Mouse (Mus musculus) forebrain, embryonic 13.5 days (tissue): ENCODE measurements at regions not wholly inside any gene's neighbourhood (a gene's known extent, or its start where the extent isn't known, plus 50 kb on each side); places are given as distances from the start of the nearest gene placed in this dataset.

Source experiments
- ATAC-seq: fragments of 200-750 bp; cut with Nextera tagmentation; 2 replicates; pipeline ENCODE4 v1.8.0; 2017
- H3K27ac ChIP-seq: fragments of 300-500 bp; sonication (generic); 2 replicates; pipeline ENCODE4 v1.5.1; 2015; ENCODE audit warnings: inconsistent platforms, mild to moderate bottlenecking, moderate library complexity
- H3K27me3 ChIP-seq: fragments of 300-500 bp; sonication (generic); 2 replicates; pipeline ENCODE4 v1.6.1; 2015; ENCODE audit warnings: mild to moderate bottlenecking, inconsistent platforms
- H3K36me3 ChIP-seq: fragments of 300-500 bp; sonication (generic); 2 replicates; pipeline ENCODE4 v1.6.1; 2015; ENCODE audit warnings: mild to moderate bottlenecking, inconsistent platforms; ENCODE audit not compliant: poor library complexity, severe bottlenecking
- H3K4me1 ChIP-seq: fragments of 300-500 bp; sonication (generic); 2 replicates; pipeline ENCODE4 v1.6.1; 2015; ENCODE audit warnings: inconsistent platforms
- H3K4me2 ChIP-seq: fragments of 300-500 bp; sonication (generic); 2 replicates; pipeline ENCODE4 v1.6.1; 2015; ENCODE audit warnings: inconsistent platforms, mild to moderate bottlenecking, moderate library complexity
- H3K4me3 ChIP-seq: fragments of 300-500 bp; sonication (generic); 2 replicates; pipeline ENCODE4 v1.5.1; 2015; ENCODE audit warnings: mild to moderate bottlenecking, inconsistent platforms
- H3K9ac ChIP-seq: fragments of 300-500 bp; sonication (generic); 2 replicates; pipeline ENCODE4 v1.6.1; 2015; ENCODE audit warnings: mild to moderate bottlenecking, inconsistent platforms
- H3K9me3 ChIP-seq: fragments of 300-500 bp; sonication (generic); replicated peaks from 2 replicates; pipeline ENCODE4 v1.6.1; 2016; ENCODE audit warnings: inconsistent platforms
- WGBS: fragments of 180-500 bp; shearing (Covaris S2); methylation state at CpG from one replicate; pipeline ENCODE4 v1.1.7; 2015; 5-methylcytosine and 5-hydroxymethylcytosine counted together

DNA sequence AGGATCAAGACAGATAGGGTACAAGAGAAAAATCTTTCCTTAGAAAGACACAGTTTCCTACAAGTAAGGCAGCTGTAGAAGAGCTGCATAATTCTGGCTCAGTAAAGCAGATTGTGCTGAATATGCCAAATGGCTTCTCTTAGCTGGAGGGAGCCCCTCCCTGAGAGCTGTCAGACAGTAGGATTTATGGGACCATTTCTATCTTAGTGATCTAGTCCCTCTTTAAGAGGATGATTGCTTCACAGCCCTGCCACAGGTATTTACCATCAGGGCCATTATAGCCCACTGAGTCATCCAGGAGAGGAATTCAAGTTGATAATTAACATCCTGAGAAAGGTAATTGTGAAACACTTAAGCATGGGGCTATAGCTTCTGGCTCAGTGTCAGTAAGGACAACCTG, 101.5 kb upstream of the Cypt1 start:
- no peak for ATAC-seq
- Histone ChIP-seq H3K9me3 (no peaks in the 10 kb centered on the region), H3K27ac (no peak overlapping the region)

DNA sequence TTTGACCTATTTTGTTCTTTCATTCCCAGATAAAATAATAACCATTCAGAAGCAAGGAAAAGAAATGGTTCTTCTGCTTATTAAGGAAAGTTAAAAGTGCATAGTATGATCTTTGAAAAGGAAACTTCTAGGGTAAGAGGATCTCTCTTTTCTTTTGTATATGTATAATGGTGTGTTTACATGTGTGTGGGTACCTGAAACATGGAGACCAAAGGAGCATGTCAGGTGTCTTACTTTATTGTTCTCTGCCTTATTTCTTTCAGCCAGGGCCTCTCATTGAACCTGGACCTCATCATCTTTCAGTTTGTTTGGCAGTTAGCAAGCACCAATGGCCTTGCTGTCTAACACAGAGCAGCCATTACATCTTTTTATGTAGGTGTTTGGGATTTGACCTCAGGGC, 101.0 kb upstream of the Cypt1 start:
- no peaks in the 10 kb centered on the region for H3K27me3 ChIP-seq
- H3K36me3 ChIP-seq, result no peaks in the 10 kb centered on the region
- H3K4me3 ChIP-seq, result no peak overlapping the region
- H3K9ac ChIP-seq, result no peak overlapping the region
- ATAC-seq, result no peak
- no peaks in the 10 kb centered on the region for H3K4me1 ChIP-seq
- no peaks in the 10 kb centered on the region for H3K9me3 ChIP-seq
- no peak overlapping the region for H3K27ac ChIP-seq
- H3K4me2 ChIP-seq, result no peak overlapping the region

More for the DNA sequence above, 101.5 kb upstream of the Cypt1 start:
- no peak overlapping the region for H3K9ac ChIP-seq
- no peaks in the 10 kb centered on the region for H3K27me3 ChIP-seq
- no peak overlapping the region for H3K4me3 ChIP-seq
- no peak overlapping the region for H3K4me2 ChIP-seq
- no peaks in the 10 kb centered on the region for H3K4me1 ChIP-seq
- H3K36me3 ChIP-seq, result no peaks in the 10 kb centered on the region

DNA sequence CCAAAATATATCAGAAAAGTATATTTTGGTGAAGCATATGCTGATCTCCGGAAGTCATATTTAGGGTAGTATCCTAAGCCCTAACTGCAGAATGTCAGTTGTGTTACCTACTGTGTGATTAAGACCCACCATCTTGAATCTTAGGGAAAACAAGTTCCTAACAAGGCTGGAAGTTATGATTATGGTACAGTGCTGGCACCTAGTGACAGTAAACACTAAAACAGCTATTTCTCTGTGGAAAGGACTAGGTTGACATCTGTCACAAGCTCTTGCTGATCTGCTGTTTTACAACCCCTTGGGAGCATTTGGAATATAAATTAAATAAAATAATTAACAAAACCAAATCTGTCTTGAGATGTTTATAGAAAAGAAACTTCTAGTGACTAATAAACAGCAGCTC, 84.6 kb upstream of the Cypt1 start:
- no peak overlapping the region for H3K4me3 ChIP-seq
- 97% methylated on average over 1 of the region's 1 CpGs for WGBS
- no peaks in the 10 kb centered on the region for H3K9me3 ChIP-seq

GRCm38 (mm10) chrX:16450496-16451078, 72.1 kb upstream of the Cypt1 start:
- ATAC-seq, result peak; percentile 80
- H3K4me2 ChIP-seq, result no peak overlapping the region
- 7% methylated on average over 2 of the region's 2 CpGs for WGBS

More for the DNA sequence above, 84.6 kb upstream of the Cypt1 start:
- ATAC-seq, result no peak
- Histone ChIP-seq H3K9ac (no peak overlapping the region), H3K36me3 (no peaks in the 10 kb centered on the region), H3K4me2 (no peak overlapping the region), H3K27me3 (no peaks in the 10 kb centered on the region), H3K4me1 (no peaks in the 10 kb centered on the region), H3K27ac (no peak overlapping the region)

More at GRCm38 (mm10) chrX:16450496-16451078, 72.1 kb upstream of the Cypt1 start:
- no peak overlapping the region for H3K9ac ChIP-seq
- no peaks in the 10 kb centered on the region for H3K27me3 ChIP-seq
- no peaks in the 10 kb centered on the region for H3K9me3 ChIP-seq
- no peaks in the 10 kb centered on the region for H3K36me3 ChIP-seq
- no peaks in the 10 kb centered on the region for H3K4me1 ChIP-seq
- no peak overlapping the region for H3K4me3 ChIP-seq
- no peak overlapping the region for H3K27ac ChIP-seq
